Mouse (Mus musculus): ENCODE data around the gene Dmbt1. TPM values are rescaled to one million over a fixed set of nuclear protein-coding genes. Genes with fewer than 3 reads are reported as not detected.

Dmbt1 gene
- total and polyA plus RNA-seq, 3 experiments, result under 0.01 TPM; not detected in 2

- no peak for ATAC-seq (ENCODE audit: extremely low read depth, insufficient number of reproducible peaks, low FRiP score, poor library complexity, severe bottlenecking)
- DNase-seq (ENCODE audit: low spot score), result no peak
Measured at GRCm38 (mm10) chr7:131153044-131153443, 121.2 kb downstream of the Dmbt1 start.

GRCm38 (mm10) chr7:131162251-131162650 lies 130.4 kb downstream of the Dmbt1 start:
- no peaks in the 10 kb centered on the region for H3K36me3 ChIP-seq (replicated peaks)
- no peaks in the 10 kb centered on the region for H3K4me1 ChIP-seq (ENCODE audit: insufficient read depth, low read depth, low read length)
- ATAC-seq (ENCODE audit: extremely low read depth, insufficient number of reproducible peaks, low FRiP score, poor library complexity, severe bottlenecking) (no peak), DNase-seq (ENCODE audit: low spot score) (no peak)
- H3K27me3 ChIP-seq (ENCODE audit: insufficient read depth, low read length), result no peaks in the 10 kb centered on the region
- no peak overlapping the region for H3K4me3 ChIP-seq (ENCODE audit: low read depth, low read length)
- no peak for TF ChIP-seq TAL1 (conservative IDR thresholded peaks at IDR 0.05; ENCODE audit: low read depth, low read length)
- no peak for TF ChIP-seq GATA2 (IDR thresholded peaks at IDR 0.05; ENCODE audit: borderline replicate concordance, low read depth, low read length)
- TF ChIP-seq GATA1 (IDR thresholded peaks at IDR 0.05; ENCODE audit: borderline replicate concordance, low read length), result no peak
- no peak for TF ChIP-seq POLR2AphosphoS5 (IDR thresholded peaks at IDR 0.05; ENCODE audit: insufficient replicate concordance, low read depth, low read length)
- TF ChIP-seq CTCF (IDR thresholded peaks at IDR 0.05; ENCODE audit: low read depth, low read length), result no peak
- peaks cover 18% of the 10 kb centered on the region for H3K9me3 ChIP-seq (replicated peaks)

More at GRCm38 (mm10) chr7:131153044-131153443, 121.2 kb downstream of the Dmbt1 start:
- H3K4me3 ChIP-seq (ENCODE audit: low read depth, low read length), result no peak overlapping the region
- TF ChIP-seq TAL1 (conservative IDR thresholded peaks at IDR 0.05; ENCODE audit: low read depth, low read length), result no peak
- no peak for TF ChIP-seq CTCF (IDR thresholded peaks at IDR 0.05; ENCODE audit: low read depth, low read length)
- TF ChIP-seq GATA2 (IDR thresholded peaks at IDR 0.05; ENCODE audit: borderline replicate concordance, low read depth, low read length), result no peak
- TF ChIP-seq POLR2AphosphoS5 (IDR thresholded peaks at IDR 0.05; ENCODE audit: insufficient replicate concordance, low read depth, low read length), result no peak
- TF ChIP-seq GATA1 (IDR thresholded peaks at IDR 0.05; ENCODE audit: borderline replicate concordance, low read length), result no peak
- H3K36me3 ChIP-seq (replicated peaks), result no peaks in the 10 kb centered on the region
- no peaks in the 10 kb centered on the region for H3K4me1 ChIP-seq (ENCODE audit: insufficient read depth, low read depth, low read length)
- peaks cover 44% of the 10 kb centered on the region for H3K9me3 ChIP-seq (replicated peaks)
- H3K27me3 ChIP-seq (ENCODE audit: insufficient read depth, low read length), result no peaks in the 10 kb centered on the region

GRCm38 (mm10) chr7:131167771-131168170 lies 135.9 kb downstream of the Dmbt1 start:
- Histone ChIP-seq H3K36me3 (replicated peaks) (no peaks in the 10 kb centered on the region), H3K4me1 (ENCODE audit: insufficient read depth, low read depth, low read length) (no peaks in the 10 kb centered on the region), H3K27me3 (ENCODE audit: insufficient read depth, low read length) (no peaks in the 10 kb centered on the region), H3K9me3 (replicated peaks) (peaks cover 32% of the 10 kb centered on the region), H3K4me3 (ENCODE audit: low read depth, low read length) (no peak overlapping the region)
- no peak for TF ChIP-seq CTCF (IDR thresholded peaks at IDR 0.05; ENCODE audit: low read depth, low read length)
- no peak for TF ChIP-seq TAL1 (conservative IDR thresholded peaks at IDR 0.05; ENCODE audit: low read depth, low read length)
- no peak for TF ChIP-seq POLR2AphosphoS5 (IDR thresholded peaks at IDR 0.05; ENCODE audit: insufficient replicate concordance, low read depth, low read length)
- TF ChIP-seq GATA2 (IDR thresholded peaks at IDR 0.05; ENCODE audit: borderline replicate concordance, low read depth, low read length), result no peak
- no peak for DNase-seq (ENCODE audit: low spot score)
- no peak for ATAC-seq (ENCODE audit: extremely low read depth, insufficient number of reproducible peaks, low FRiP score, poor library complexity, severe bottlenecking)

- Histone ChIP-seq H3K36me3 (replicated peaks) (no peaks in the 10 kb centered on the region), H3K4me1 (ENCODE audit: insufficient read depth, low read depth, low read length) (no peaks in the 10 kb centered on the region), H3K9me3 (replicated peaks) (peaks cover 30% of the 10 kb centered on the region), H3K4me3 (ENCODE audit: low read depth, low read length) (no peak overlapping the region), H3K27me3 (ENCODE audit: insufficient read depth, low read length) (no peaks in the 10 kb centered on the region)
- ATAC-seq (ENCODE audit: extremely low read depth, insufficient number of reproducible peaks, low FRiP score, poor library complexity, severe bottlenecking), result no peak
- DNase-seq (ENCODE audit: low spot score), result no peak
- TF ChIP-seq GATA2 (IDR thresholded peaks at IDR 0.05; ENCODE audit: borderline replicate concordance, low read depth, low read length), result no peak
- TF ChIP-seq GATA1 (IDR thresholded peaks at IDR 0.05; ENCODE audit: borderline replicate concordance, low read length), result no peak
- TF ChIP-seq CTCF (IDR thresholded peaks at IDR 0.05; ENCODE audit: low read depth, low read length), result no peak
- TF ChIP-seq TAL1 (conservative IDR thresholded peaks at IDR 0.05; ENCODE audit: low read depth, low read length), result no peak
- TF ChIP-seq POLR2AphosphoS5 (IDR thresholded peaks at IDR 0.05; ENCODE audit: insufficient replicate concordance, low read depth, low read length), result no peak
Measured at GRCm38 (mm10) chr7:131169099-131169498, 137.2 kb downstream of the Dmbt1 start.

Other genes with a start within 250 kb of the Dmbt1 start
- not detected in 2 replicates for gene Plekha1, start 166.3 kb upstream of the Dmbt1 start, total RNA-seq (2014; fragmentation: Nextera tagmentation)
- gene Plekha1, start 166.3 kb upstream of the Dmbt1 start, total RNA-seq (2017), result 0.22 and 0.29 TPM in 2 replicates
- gene Plekha1, start 166.3 kb upstream of the Dmbt1 start, polyA plus RNA-seq (2012), result not detected in 2 replicates
- not detected in 2 replicates for gene Htra1, start 95.9 kb upstream of the Dmbt1 start, total RNA-seq (2014; fragmentation: Nextera tagmentation)
- not detected in 2 replicates for gene Htra1, start 95.9 kb upstream of the Dmbt1 start, total RNA-seq (2017)
- not detected in 2 replicates for gene Htra1, start 95.9 kb upstream of the Dmbt1 start, polyA plus RNA-seq (2012)
- not detected in 2 replicates for gene 4933402N03Rik, start 114.3 kb downstream of the Dmbt1 start, total RNA-seq (2014; fragmentation: Nextera tagmentation)
- 0.44 TPM in 1 of 2 replicates, not detected in the other for gene 4933402N03Rik, start 114.3 kb downstream of the Dmbt1 start, total RNA-seq (2017)
- gene 4933402N03Rik, start 114.3 kb downstream of the Dmbt1 start, polyA plus RNA-seq (2012), result not detected in 2 replicates
- gene 5430419D17Rik, start 142.3 kb downstream of the Dmbt1 start, total RNA-seq (2014; fragmentation: Nextera tagmentation), result not detected in 2 replicates
- gene 5430419D17Rik, start 142.3 kb downstream of the Dmbt1 start, total RNA-seq (2017), result under 0.01 and 0.05 TPM in 2 replicates
- not detected in 2 replicates for gene 5430419D17Rik, start 142.3 kb downstream of the Dmbt1 start, polyA plus RNA-seq (2012)